Mouse (Mus musculus) heart, adult 8-10 months (tissue): ENCODE results near the gene Asic3. TPM values are rescaled to one million over a fixed set of nuclear protein-coding genes. Genes with fewer than 3 reads are reported as not detected.
A peak's percentile ranks its signal among the peaks of the same experiment; 100 is the strongest.

ENCODE experiments used
- DNase-seq: peaks from one replicate; pipeline ENCODE4 v3.0.0; 2022; ENCODE audit warnings: low spot score
- total RNA-seq, 4 experiments: library from RNA; stranded (reverse); gene quantifications; 2 replicates each; pipeline ENCODE4 v1.2.4; 2022

Gene Asic3
- total RNA-seq, result under 1 TPM in 1 of 4 experiments, not detected in 3; 0.16 TPM

DNA sequence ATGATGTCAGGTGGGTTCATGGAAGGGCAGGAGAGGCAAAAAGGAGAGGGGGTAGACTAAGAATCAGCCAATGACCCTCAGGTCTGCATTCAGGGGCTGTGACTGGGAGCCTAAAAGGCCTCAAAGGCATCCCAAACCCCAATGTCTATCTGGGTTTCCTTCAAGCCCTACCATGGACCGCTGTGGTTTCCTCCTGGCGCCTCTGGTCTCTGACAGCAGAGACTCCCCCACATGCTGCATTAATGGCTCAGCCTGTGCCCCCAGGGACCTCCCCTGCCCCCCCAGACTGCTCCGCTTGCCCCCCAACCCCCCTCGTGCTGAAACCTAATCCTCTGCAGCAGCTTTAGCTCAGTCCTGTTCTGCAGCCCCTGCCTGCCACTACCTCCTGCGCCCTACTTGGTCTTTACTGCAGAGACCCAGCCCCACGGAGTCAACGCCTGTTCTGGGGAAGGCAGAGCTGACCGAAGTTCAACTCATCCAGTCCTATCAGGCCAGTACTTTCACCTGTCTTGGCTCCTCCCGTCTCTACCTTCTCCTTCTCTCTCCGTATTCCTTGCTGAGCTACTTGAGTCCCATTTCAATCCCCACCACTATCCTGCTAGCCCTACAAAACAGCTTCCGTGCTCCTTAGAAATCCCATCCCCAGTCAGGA, at the start of gene Asic3:
Asic3 (plus strand) TSS at position 351 of the 652 bp plus-strand sequence.
- DNase-seq, result no peak

DNA sequence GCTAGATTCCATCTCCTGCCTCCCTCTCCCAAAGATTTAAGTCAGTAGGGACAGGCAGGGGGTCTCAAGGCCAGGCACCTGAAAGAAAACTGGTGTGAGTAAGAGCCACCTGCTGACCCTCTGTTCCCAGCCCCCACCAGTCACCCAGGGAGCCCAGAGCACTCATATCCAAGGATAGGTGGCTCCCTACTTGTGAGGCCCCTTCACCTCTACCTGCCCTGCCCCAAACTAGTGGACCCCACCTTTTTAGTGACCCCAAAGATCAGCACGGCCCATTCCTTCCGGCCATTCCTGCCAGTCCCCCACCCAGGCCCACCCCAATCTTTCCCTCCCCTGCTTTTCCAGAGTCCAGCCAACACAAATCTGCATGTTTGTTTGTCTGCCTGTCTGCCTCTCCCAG, 49.7 kb upstream of the Asic3 start:
- DNase-seq, result no peak

GRCm38 (mm10) chr5:24364061-24364460, 49.1 kb upstream of the Asic3 start:
- no peak for DNase-seq

- peak; percentile 79 for DNase-seq
Observed at GRCm38 (mm10) chr5:24364508-24364907, 48.7 kb upstream of the Asic3 start, which contains the start of gene Nos3. TSS of gene Nos3 (plus strand) at chr5:24364810.

DNA sequence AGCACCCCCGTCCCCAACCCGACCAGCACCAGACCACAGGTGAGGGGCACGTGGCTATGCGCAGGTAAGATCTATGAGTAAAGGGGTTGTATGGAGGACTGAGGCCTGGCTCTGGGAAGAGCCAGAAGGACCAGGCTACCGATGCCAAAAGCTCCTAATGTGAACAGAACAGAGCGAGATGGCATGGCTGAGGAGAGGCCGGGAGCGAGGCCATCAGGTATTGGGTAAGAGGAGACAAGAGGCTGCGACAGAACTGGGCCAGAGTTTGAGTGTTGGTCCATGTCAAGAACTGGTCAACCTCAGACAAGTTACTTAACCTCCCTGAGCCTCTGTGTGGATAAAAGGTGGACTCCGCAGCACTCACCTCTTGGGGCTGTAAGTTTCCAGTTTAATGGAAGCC, 48.2 kb upstream of the Asic3 start:
- no peak for DNase-seq

DNA sequence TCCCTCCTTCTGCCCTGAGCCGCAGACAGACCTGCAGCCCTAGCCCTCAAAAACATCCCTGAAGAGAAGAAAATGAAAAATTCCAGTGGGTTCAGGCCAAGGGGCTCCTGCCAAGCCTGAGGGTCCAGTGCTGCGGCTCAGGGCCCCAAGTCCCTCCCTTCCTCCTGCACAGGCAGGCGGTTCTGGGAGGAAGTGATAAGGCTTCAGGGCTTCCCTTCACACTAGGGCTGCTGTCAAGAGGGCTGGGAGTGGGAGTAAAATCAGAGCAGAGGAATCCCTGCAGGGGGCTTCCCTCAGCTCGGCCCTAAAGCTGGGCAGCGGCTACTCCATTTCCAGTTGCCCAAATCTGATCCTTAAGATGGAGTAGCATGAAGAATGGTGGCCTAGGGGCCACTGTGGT, 47.7 kb upstream of the Asic3 start:
- DNase-seq, result no peak

GRCm38 (mm10) chr5:24366426-24366825, 46.8 kb upstream of the Asic3 start:
- DNase-seq, result no peak

DNA sequence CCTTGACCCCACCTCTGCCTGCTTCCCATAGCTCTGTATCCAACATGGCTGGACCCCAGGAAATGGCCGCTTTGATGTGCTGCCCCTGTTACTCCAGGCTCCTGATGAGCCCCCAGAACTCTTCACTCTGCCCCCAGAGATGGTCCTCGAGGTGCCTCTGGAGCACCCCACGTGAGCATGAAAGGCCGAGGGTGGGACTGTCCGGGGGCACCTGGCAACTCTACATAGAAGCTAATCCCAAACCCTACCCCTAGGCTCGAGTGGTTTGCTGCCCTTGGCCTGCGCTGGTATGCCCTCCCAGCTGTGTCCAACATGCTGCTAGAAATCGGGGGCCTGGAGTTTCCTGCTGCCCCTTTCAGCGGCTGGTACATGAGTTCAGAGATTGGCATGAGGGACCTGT, 43.4 kb upstream of the Asic3 start:
- no peak for DNase-seq

- DNase-seq, result no peak
Observed at GRCm38 (mm10) chr5:24373807-24374206, 39.4 kb upstream of the Asic3 start.

DNA sequence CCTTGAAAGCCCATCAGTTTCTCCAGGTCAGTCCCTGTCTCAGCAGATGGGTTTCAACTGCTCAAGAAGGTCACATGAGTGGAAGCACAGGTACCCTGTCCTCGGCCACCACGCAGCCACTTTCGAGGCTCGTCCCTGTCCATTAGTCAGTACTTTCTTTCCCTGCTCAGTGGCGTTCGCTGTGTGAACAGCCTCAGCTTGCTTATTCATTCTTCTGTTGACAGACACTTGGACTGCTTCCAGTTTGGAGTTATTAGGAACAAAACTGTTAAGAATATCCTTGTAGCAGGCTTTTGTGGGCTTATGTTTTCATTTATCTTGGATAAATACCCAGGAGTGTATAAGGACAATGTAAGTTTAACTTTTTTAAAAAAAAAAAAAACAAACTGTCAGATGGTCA, 39.0 kb upstream of the Asic3 start:
- DNase-seq, result no peak

DNA sequence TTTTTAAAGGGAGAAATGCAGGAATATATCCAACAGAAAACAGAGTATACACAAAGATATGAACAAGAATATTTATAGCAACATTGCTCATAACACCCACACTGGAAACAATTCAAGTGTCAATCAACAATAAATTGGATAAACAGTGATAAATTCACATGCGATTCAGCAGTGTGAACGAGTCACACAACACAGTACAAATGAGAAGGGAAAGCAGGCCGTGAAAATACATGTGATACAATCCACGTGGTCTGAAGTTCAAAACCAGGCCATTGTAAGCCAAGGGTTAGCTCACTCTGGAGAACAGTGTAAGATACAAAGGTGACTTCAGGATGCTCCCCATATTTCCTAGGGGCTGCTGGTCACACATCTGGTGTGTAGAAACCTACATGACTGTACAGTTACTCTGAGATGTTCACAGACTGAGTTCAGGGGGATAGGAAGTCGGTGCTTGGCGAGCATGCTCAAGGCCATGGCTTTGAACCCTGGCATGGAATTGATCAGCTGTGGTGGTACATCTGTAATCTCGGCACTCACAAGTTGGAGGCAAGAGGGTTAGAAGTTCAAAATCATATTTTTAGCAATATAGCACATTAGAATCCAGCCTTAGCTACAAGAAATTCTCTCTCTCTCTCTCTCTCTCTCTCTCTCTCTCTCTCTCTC, 38.4 kb upstream of the Asic3 start:
- DNase-seq, result no peak

GRCm38 (mm10) chr5:24378700-24379099, 34.5 kb upstream of the Asic3 start:
- DNase-seq, result no peak

DNA sequence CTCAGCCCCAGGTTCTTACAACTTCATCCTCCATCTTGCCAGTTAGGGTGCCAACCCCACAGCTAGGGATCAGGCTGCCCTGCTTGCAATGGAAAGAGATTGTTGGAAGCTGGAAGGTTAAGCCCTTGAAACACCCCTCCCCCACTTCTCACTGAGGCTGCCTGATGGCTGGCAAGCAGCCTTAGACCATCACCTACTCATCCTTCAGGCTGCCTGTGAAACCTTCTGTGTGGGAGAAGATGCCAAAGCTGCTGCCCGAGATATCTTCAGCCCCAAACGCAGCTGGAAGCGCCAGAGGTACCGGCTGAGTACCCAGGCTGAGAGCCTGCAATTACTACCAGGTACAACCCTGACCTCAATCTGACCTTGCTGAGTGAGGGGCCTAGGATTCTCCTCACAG, 33.7 kb upstream of the Asic3 start:
- DNase-seq, result no peak

GRCm38 (mm10) chr5:24380499-24380898, 32.7 kb upstream of the Asic3 start:
- DNase-seq, result no peak

- DNase-seq, result no peak
Observed at GRCm38 (mm10) chr5:24381486-24381885, 31.7 kb upstream of the Asic3 start.

- no peak for DNase-seq
Observed at GRCm38 (mm10) chr5:24381988-24382387, 31.2 kb upstream of the Asic3 start.

GRCm38 (mm10) chr5:24383026-24383859, 29.9 kb upstream of the Asic3 start:
- DNase-seq, result peak; percentile 87

- peak; percentile 82 for DNase-seq
Observed at GRCm38 (mm10) chr5:24384407-24384806, 28.8 kb upstream of the Asic3 start.

DNA sequence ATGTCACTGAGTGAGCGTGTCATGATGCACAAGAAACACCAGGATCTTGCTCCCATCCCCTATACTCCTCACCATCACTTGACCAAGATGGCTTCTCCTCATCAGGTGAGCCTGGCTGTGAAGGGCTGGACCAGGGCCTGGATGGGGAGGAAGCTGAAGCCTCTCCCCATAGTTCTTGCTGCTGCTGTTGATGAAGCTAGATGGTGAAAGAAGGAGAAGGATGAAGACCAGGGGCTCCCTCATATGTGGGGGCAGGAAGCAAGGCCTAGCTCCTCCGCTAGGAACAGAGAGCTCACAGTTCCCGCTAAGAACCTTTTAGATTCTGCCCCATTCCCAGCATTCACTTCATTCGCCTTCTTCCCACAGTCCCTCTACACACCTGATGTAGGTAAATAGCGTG, 27.8 kb upstream of the Asic3 start:
- DNase-seq, result no peak

DNA sequence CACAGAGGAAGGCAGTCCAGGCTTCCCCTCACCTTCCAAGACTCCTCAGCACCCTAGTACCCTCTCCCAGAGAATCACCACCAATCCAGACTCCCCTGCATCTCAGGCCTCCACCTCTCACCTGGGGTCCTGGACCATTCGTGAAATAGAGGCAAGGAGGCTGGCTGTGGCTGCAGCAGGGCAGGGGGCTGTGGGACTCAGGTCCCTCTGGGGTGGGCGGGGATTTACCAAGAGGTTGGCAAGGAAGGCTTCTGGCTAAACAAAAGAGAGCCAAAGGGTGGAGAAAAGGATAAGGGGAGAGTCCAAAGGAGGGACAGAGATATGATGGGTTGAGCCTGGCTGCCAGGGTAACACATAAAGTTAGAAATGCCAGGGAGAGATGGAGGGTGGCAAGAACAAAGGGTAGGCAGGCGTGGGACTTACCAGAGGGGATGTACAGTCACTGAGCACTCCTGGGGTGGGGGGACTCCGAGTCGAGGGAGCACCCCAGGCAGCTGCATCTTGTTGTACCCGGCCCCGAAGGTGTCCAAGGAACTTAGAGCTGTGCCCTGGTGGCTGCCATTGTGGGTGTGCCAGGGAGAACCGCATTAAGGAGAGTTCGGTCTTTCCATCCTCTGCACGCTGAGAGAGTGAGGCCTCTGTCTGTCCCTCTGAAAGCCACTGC, 27.2 kb upstream of the Asic3 start:
- no peak for DNase-seq

GRCm38 (mm10) chr5:24387264-24388241, 25.6 kb upstream of the Asic3 start:
- no peak for DNase-seq
